Mouse (Mus musculus) ES-E14 (cell line): ENCODE measurements around the gene Abca7. TPM values are rescaled to one million over a fixed set of nuclear protein-coding genes. Genes with fewer than 3 reads are reported as not detected.
"Not testable (repeated sequence)": the region's sequence is repeated elsewhere in the genome, so short reads cannot be mapped to it uniquely, and the experiment has no call there.

ENCODE experiments used
- DNase-seq: peaks from one replicate; pipeline ENCODE4 v3.0.0-alpha.2; 2013; ENCODE audit warnings: low read depth, low spot score
- H3K27ac ChIP-seq: 2 replicates; pipeline ENCODE4 v1.5.1; 2012; ENCODE audit warnings: low read depth, mild to moderate bottlenecking, low read length, moderate library complexity, mixed read lengths; ENCODE audit not compliant: poor library complexity, insufficient read depth, severe bottlenecking
- H3K36me3 ChIP-seq: 2 replicates; pipeline ENCODE4 v1.6.1; 2012; ENCODE audit warnings: mild to moderate bottlenecking, low read length, moderate library complexity, mixed read lengths; ENCODE audit not compliant: control insufficient read depth, poor library complexity, insufficient read depth, severe bottlenecking
- H3K4me1 ChIP-seq, 2 experiments: fragments of 150-350 bp in 1 of 2; sonication (generic) in 1 of 2; 2 replicates each; pipeline ENCODE4 v1.6.1; 2012; ENCODE audit warnings: low read length in 2 of 2, mild to moderate bottlenecking in 1 of 2, mixed read lengths in 1 of 2; ENCODE audit not compliant: control insufficient read depth in 2 of 2, insufficient read depth in 2 of 2, poor library complexity in 1 of 2
- H3K4me3 ChIP-seq, 2 experiments: fragments of 150-350 bp in 1 of 2; sonication (generic) in 1 of 2; 2 replicates each; pipeline ENCODE4 v1.5.1; 2012; ENCODE audit warnings: low read length in 2 of 2, low read depth in 1 of 2, mild to moderate bottlenecking in 1 of 2, mixed read lengths in 1 of 2; ENCODE audit not compliant: insufficient read depth in 1 of 2, poor library complexity in 1 of 2, severe bottlenecking in 1 of 2
- H3K9ac ChIP-seq: 2 replicates; pipeline ENCODE4 v1.6.1; 2012; ENCODE audit warnings: low read depth, mild to moderate bottlenecking, low read length, mixed read lengths; ENCODE audit not compliant: poor library complexity, insufficient read depth, severe bottlenecking
- H3K9me3 ChIP-seq: fragments of 150-350 bp; sonication (generic); 2 replicates; pipeline ENCODE4 v1.6.1; 2012; ENCODE audit warnings: low read depth, mild to moderate bottlenecking, low read length; ENCODE audit not compliant: control insufficient read depth, insufficient read depth
- CHD2 ChIP-seq: IDR thresholded peaks from 2 replicates; pipeline ENCODE4 v1.6.1; 2014; ENCODE audit warnings: mild to moderate bottlenecking, low read depth, low read length, inconsistent platforms
- HCFC1 ChIP-seq: IDR thresholded peaks from 2 replicates; pipeline ENCODE4 v1.6.1; 2012; ENCODE audit warnings: low read length, inconsistent platforms, borderline replicate concordance; ENCODE audit not compliant: insufficient read depth
- MAFK ChIP-seq: IDR thresholded peaks from 2 replicates; pipeline ENCODE4 v1.6.1; 2014; ENCODE audit warnings: mild to moderate bottlenecking, low read depth, low read length, inconsistent platforms; ENCODE audit not compliant: insufficient read depth
- ZC3H11A ChIP-seq: IDR thresholded peaks from 2 replicates; pipeline ENCODE4 v1.6.1; 2012; ENCODE audit warnings: low read depth, mild to moderate bottlenecking, inconsistent platforms, low read length, borderline replicate concordance
- ZNF384 ChIP-seq: IDR thresholded peaks from 2 replicates; pipeline ENCODE4 v1.6.1; 2012; ENCODE audit warnings: low read depth, low read length, inconsistent platforms
- in situ Hi-C, 2 experiments: fragments of 600-800 bp; cut with MboI; formaldehyde crosslinking; loops; one replicate each; pipeline ENCODE4 v1.15.1; 2025; ENCODE audit warnings: low sequenced_read_pairs in 2 of 2, inconsistent platforms in 1 of 2; ENCODE audit not compliant: unreplicated experiment in 2 of 2
- total RNA-seq: library from RNA; depleted of rRNA; stranded (reverse); fragments of 300-350 nt; gene quantifications from 2 replicates; pipeline ENCODE4 v1.2.3, GENCODE M21; 2012

The Abca7 gene
- total RNA-seq, 1 experiment = 8.8 TPM

GRCm38 (mm10) chr10:80035686-80036085 is 39.4 kb downstream of the Abca7 start:
- Histone ChIP-seq H3K36me3 (peaks cover 42% of the 10 kb centered on the region), H3K9ac (no peak overlapping the region), H3K27ac (no peak overlapping the region), H3K9me3 (no peaks in the 10 kb centered on the region), H3K4me3 (no peak overlapping the region), H3K4me1 (peaks cover 6 to 23% of the 10 kb centered on the region in 2 experiments)
- DNase-seq = no peak
- TF ChIP-seq ZC3H11A (no peak), CHD2 (no peak), HCFC1 (no peak), ZNF384 (no peak)
- in situ Hi-C loops = no loop called here

GRCm38 (mm10) chr10:80036832-80037231 is 40.5 kb downstream of the Abca7 start:
- no peak overlapping the region for H3K27ac ChIP-seq
- no peak for TF ChIP-seq CHD2
- peaks cover 6 to 23% of the 10 kb centered on the region in 2 experiments for H3K4me1 ChIP-seq
- DNase-seq = no peak
- peaks cover 39% of the 10 kb centered on the region for H3K36me3 ChIP-seq
- no peak overlapping the region for H3K9ac ChIP-seq
- no peak overlapping the region for H3K4me3 ChIP-seq
- H3K9me3 ChIP-seq = no peaks in the 10 kb centered on the region
- in situ Hi-C loops = no loop called here

- Histone ChIP-seq H3K4me1 (peaks cover 0 to 17% of the 10 kb centered on the region in 2 experiments; a peak in 3 of 4 replicates), H3K9ac (peak within 1 kb of the TSS; percentile 91), H3K4me3 (peak within 1 kb of the TSS; percentile 82 to 97), H3K36me3 (peaks cover 39% of the 10 kb centered on the region), H3K27ac (peak within 1 kb of the TSS; percentile 56), H3K9me3 (no peaks in the 10 kb centered on the region)
- DNase-seq = peak; percentile 98
- in situ Hi-C loops = no loop called here
- peak; percentile 97 for TF ChIP-seq CHD2
- no peak for TF ChIP-seq MAFK
- TF ChIP-seq ZNF384 = no peak
- TF ChIP-seq HCFC1 = peak; percentile 68
- TF ChIP-seq ZC3H11A = no peak
These were observed 43.3 kb downstream of the Abca7 start, which contains the start of gene Polr2e for GRCm38 (mm10) chr10:80039559-80039979. Gene Polr2e, minus strand, starts transcription at chr10:80039795.

- H3K27ac ChIP-seq, in situ Hi-C loops, H3K4me3 ChIP-seq, DNase-seq, H3K9me3 ChIP-seq, H3K9ac ChIP-seq: not testable (repeated sequence)
- peaks cover under 1 to 21% of the 10 kb centered on the region in 2 experiments; a peak in 3 of 4 replicates for H3K4me1 ChIP-seq
- peaks cover 21% of the 10 kb centered on the region for H3K36me3 ChIP-seq
These were observed 45.2 kb downstream of the Abca7 start for GRCm38 (mm10) chr10:80041409-80042060.

- H3K9me3 ChIP-seq = no peaks in the 10 kb centered on the region
- peak overlapping the region; percentile 50 for H3K27ac ChIP-seq
- no peak for DNase-seq
- H3K4me3 ChIP-seq = no peak overlapping the region
- no peak overlapping the region for H3K9ac ChIP-seq
- no peaks in the 10 kb centered on the region for H3K36me3 ChIP-seq
- peaks cover 5 to 24% of the 10 kb centered on the region in 2 experiments for H3K4me1 ChIP-seq
- TF ChIP-seq CHD2 = no peak
- peak; percentile 51; the same call in 1 of the 2 replicates for TF ChIP-seq MAFK
- in situ Hi-C loops = no loop called here
These were observed 47.8 kb downstream of the Abca7 start for GRCm38 (mm10) chr10:80044087-80044486.
